Mouse (Mus musculus): ENCODE data around the gene Gsg1.

DNA sequence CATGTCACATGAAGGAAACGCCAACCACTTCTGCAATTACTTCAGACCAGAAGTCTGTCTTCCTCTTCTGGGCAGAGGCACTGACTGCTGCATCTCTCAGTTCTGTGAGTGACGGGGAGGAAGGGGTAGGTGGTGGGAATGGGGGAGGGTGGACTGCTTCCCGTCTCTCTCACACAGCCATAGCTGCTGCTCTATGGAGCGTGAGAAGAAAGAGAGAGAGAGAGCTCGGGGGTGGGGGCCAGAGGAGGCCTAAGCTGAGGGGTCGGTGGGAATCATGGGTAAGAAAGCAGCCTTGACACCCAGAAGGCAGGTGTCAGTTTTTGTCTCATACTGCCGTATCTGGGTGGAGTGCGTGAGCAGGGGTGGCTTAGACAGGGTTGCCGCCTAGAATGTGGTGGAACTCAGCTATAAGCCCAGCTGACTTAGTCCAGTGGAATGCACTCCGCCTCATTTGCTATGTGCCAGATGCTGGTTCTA is 25.6 kb downstream of the Gsg1 start:
- no peak for TF ChIP-seq CTCF (IDR thresholded peaks at IDR 0.05; ENCODE audit: low read depth)
- TF ChIP-seq EP300 (IDR thresholded peaks at IDR 0.05; ENCODE audit: low read depth), result no peak
